Mouse (Mus musculus) ES-Bruce4 (cell line): ENCODE data around the gene Pmpcb. TPM values are rescaled to one million over a fixed set of nuclear protein-coding genes. Genes with fewer than 3 reads are reported as not detected.

Experiments
- H3K27ac ChIP-seq: 2 replicates; pipeline ENCODE4 v1.5.1; 2012; ENCODE audit warnings: low read length, inconsistent platforms; ENCODE audit not compliant: insufficient read depth
- H3K27me3 ChIP-seq: 2 replicates; pipeline ENCODE4 v1.6.1; 2012; ENCODE audit warnings: mild to moderate bottlenecking, low read length, inconsistent platforms; ENCODE audit not compliant: control insufficient read depth, poor library complexity, insufficient read depth, severe bottlenecking
- H3K36me3 ChIP-seq: 2 replicates; pipeline ENCODE4 v1.6.1; 2012; ENCODE audit warnings: inconsistent platforms, mild to moderate bottlenecking, low read length, moderate library complexity; ENCODE audit not compliant: control insufficient read depth, poor library complexity, insufficient read depth, severe bottlenecking
- H3K4me1 ChIP-seq: one replicate; pipeline ENCODE4 v1.8.1; 2011; ENCODE audit warnings: low read length; ENCODE audit not compliant: control insufficient read depth, insufficient read depth
- H3K4me3 ChIP-seq: 2 replicates; pipeline ENCODE4 v1.5.1; 2011; ENCODE audit warnings: low read depth, mild to moderate bottlenecking, low read length
- H3K9ac ChIP-seq: 2 replicates; pipeline ENCODE4 v1.6.1; 2012; ENCODE audit warnings: low read depth, mild to moderate bottlenecking, inconsistent platforms; ENCODE audit not compliant: poor library complexity, severe bottlenecking
- H3K9me3 ChIP-seq: replicated peaks from 2 replicates; pipeline ENCODE4 v1.6.1; 2012; ENCODE audit warnings: mild to moderate bottlenecking, low read length, inconsistent platforms; ENCODE audit not compliant: control insufficient read depth, poor library complexity, insufficient read depth, severe bottlenecking
- CTCF ChIP-seq: IDR thresholded peaks from one replicate; pipeline ENCODE4 v1.8.1; 2011; ENCODE audit warnings: low read depth, low read length
- EP300 ChIP-seq: IDR thresholded peaks from 2 replicates; pipeline ENCODE4 v1.6.1; 2011; ENCODE audit warnings: low read depth, low read length; ENCODE audit not compliant: insufficient read depth
- POLR2A ChIP-seq: IDR thresholded peaks from one replicate; pipeline ENCODE4 v1.8.1; 2011; ENCODE audit warnings: low read length; ENCODE audit not compliant: insufficient read depth
- polyA plus RNA-seq: library from polyadenylated mRNA; stranded (reverse); fragments of >200 nt; gene quantifications from 2 replicates; pipeline ENCODE4 v1.2.4, GENCODE M21; 2011; ENCODE audit warnings: low read depth; ENCODE audit not compliant: missing spikeins, insufficient read depth, insufficient read length

Pmpcb gene
- polyA plus RNA-seq, 1 experiment = 111 TPM

DNA sequence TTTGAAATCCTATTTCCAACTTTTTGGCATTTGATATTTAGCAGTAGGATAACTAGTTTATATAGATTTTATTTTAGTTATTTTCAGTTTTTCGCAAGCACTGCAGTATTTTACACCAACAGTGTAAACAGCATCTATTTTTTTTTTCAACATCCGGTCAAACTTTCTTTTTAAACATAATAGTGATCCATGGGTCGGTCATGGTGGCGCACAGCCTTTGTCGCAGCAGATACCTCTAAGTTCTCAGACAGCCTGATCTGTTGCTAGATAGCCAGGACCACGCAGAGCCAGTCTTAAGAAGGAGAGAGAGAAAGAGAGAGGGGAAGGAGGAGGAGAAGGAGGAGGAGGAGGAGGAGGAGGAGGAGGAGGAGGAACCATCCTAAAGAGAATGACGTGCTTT is 48.8 kb downstream of the Pmpcb start:
- no peaks in the 10 kb centered on the region for H3K9me3 ChIP-seq
- peak overlapping the region; percentile 88; the same call in 1 of the 2 replicates for H3K9ac ChIP-seq
- TF ChIP-seq EP300 (no peak), CTCF (no peak), POLR2A (no peak)
- no peaks in the 10 kb centered on the region for H3K4me1 ChIP-seq
- no peak overlapping the region for H3K4me3 ChIP-seq
- no peak overlapping the region for H3K27ac ChIP-seq
- peaks cover 26% of the 10 kb centered on the region for H3K36me3 ChIP-seq
- no peaks in the 10 kb centered on the region for H3K27me3 ChIP-seq

DNA sequence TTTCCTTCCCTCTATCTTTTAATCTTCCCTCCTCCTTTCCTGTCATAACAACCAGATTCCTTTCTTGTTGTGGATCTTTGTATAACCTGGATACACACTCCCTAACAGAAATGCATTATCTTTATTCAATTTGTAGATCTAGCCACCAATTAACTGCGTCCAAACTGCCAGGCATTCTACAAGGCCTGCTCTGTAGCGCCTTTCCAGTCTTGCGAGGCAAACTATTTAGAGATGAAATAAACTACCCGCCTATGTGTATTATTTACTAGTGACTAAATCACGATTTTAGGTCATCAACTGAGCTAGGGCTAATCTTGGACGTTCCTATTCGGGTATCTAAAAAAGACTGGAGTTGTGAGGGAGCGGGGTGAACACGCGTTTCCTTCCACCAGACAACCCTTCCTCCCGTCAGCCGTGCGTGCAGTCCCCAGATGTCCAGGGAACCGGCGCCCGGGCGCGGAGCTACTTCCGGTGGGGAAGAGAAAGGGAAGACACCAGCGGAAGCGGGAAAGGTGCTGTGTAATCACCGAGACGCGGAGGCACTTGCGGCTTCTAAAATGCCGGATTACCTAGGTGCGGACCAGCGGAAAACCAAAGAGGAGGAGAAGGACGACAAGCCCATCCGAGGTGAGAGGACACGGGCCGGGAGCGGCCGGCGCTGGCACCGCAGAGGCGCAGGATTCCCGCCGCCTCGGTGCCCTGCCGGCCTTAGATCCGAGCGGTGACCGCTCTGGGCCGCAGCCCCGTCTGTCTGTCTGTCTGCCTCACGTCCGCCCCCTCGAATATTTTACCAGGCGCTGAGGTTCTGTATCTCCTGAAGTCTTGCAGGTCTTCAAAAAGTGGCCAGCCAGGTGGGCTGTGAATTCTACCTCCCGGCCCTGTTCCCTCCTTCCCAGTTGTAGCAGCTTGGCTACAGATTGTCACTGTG is 49.6 kb downstream of the Pmpcb start:
- peak; percentile 63; the same call in 1 of the 2 replicates for TF ChIP-seq EP300
- TF ChIP-seq POLR2A = no peak
- no peaks in the 10 kb centered on the region for H3K9me3 ChIP-seq
- H3K36me3 ChIP-seq = peaks cover 20% of the 10 kb centered on the region
- H3K9ac ChIP-seq = peak overlapping the region; percentile 88
- H3K4me3 ChIP-seq = peak overlapping the region; percentile 88
- H3K27ac ChIP-seq = 0 out of 2 replicates have a peak overlapping the region, but pooled peaks have one; percentile 14
- no peaks in the 10 kb centered on the region for H3K27me3 ChIP-seq
- H3K4me1 ChIP-seq = no peaks in the 10 kb centered on the region

DNA sequence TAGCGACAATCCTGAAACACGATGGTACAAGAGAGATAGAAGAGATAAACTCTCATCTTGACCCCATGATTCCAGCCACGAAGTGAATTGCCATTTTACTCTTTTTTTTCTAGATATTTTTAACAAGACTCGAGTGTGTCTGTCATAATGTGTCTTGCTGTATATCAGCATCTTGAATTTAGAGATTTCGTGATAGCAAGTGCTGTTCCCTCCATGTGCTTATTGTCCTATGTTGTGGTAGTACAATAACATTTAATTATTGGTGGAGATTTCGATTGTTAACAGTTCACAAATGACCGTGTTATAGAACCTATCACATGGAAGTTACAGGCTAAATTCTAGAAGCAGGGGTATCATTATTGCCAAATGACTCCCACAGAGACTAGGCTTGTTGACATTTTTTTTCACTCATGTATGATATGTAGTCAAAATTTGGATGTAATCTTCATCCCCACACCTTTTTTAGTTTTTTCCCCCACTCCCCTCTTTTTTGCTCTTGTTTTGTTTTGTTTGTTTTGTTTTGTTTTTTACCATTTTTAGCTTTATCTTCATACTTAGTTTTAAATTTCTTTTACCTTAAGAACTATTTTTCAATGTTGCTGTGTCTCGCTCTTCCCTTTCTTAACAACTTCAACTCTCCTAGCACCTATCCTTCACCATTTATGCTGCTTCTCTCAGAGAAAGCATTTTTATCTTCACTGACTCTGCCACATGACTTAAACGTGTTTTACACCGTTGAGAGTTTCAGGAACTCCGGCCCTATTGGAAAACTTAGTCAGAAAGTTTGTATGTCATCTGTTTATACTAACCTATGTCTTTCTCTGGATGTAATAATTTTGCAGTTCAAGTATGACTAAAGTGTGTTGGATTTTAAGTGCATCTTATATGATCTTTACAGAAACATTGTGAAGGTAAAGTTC is 50.5 kb downstream of the Pmpcb start:
- Histone ChIP-seq H3K9me3 (no peaks in the 10 kb centered on the region), H3K4me1 (no peaks in the 10 kb centered on the region), H3K36me3 (peaks cover 11% of the 10 kb centered on the region), H3K4me3 (peak overlapping the region; percentile 88), H3K27me3 (no peaks in the 10 kb centered on the region), H3K27ac (no peak overlapping the region), H3K9ac (peak overlapping the region; percentile 88)
- TF ChIP-seq EP300 (no peak), POLR2A (no peak)

DNA sequence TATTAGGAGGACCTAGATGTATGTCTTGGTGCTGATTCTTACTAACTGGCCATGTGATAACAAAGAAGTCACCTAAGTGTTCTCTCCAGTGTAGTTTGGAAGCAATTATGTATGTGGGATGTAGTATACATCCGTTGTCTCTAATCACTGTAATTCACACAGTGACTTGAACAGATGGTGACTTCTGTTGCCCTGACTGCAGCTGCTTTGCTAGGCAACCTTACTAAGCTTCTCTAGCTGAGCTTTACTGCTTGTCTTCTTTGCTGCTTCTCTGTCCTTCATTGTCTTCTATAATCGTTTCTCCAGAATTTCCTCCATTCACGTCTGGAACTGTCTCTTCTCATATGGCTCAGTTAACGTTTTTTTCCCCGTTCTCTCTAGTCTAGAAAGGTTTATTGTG is 52.1 kb downstream of the Pmpcb start:
- Histone ChIP-seq H3K36me3 (peaks cover 6% of the 10 kb centered on the region; the same call in 1 of the 2 replicates), H3K4me3 (no peak overlapping the region), H3K27me3 (no peaks in the 10 kb centered on the region), H3K4me1 (no peaks in the 10 kb centered on the region), H3K27ac (no peak overlapping the region), H3K9me3 (no peaks in the 10 kb centered on the region), H3K9ac (no peak overlapping the region)
- TF ChIP-seq CTCF (no peak), POLR2A (no peak), EP300 (no peak)

DNA sequence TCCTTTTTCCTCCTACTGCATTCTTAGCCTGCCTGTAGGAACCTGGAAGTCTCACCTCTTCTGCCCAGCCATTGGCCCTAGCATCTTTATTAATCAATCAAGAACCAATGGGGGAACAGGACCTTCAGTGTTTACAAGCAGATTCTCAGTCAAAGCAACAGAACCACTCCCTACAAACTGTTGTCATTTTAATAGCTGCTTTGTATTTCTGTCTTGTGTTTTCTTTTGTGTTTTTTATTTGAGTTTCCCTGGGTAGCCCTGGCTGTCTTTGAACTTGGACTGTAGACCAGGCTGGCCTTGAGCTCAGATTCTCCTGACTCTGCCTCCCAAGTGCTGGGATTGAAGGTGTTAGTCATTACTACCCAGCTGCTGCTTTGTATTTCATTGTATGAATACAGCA is 55.2 kb downstream of the Pmpcb start:
- no peak for TF ChIP-seq EP300
- no peak for TF ChIP-seq CTCF
- TF ChIP-seq POLR2A = no peak
- Histone ChIP-seq H3K4me3 (no peak overlapping the region), H3K27ac (no peak overlapping the region), H3K4me1 (no peaks in the 10 kb centered on the region), H3K27me3 (no peaks in the 10 kb centered on the region), H3K36me3 (peaks cover 12% of the 10 kb centered on the region; the same call in 1 of the 2 replicates), H3K9ac (no peak overlapping the region), H3K9me3 (no peaks in the 10 kb centered on the region)
